Mouse (Mus musculus) heart, adult 2 months (tissue): Measurements from ENCODE around the gene Rgl1. TPM values are rescaled to one million over a fixed set of nuclear protein-coding genes. Genes with fewer than 3 reads are reported as not detected.

ENCODE experiments used
- DNase-seq, 2 experiments: peaks; one replicate each; pipeline ENCODE4 v3.0.0; 2021
- H3K27ac ChIP-seq: fragments of 200-600 bp; 2 replicates; pipeline ENCODE4 v1.8.1; 2022
- H3K27me3 ChIP-seq: fragments of 200-500 bp; 2 replicates; pipeline ENCODE4 v1.6.1; 2012; ENCODE audit warnings: mild to moderate bottlenecking, low read length, inconsistent platforms, mixed read lengths; ENCODE audit not compliant: control insufficient read depth, insufficient read depth
- H3K36me3 ChIP-seq: fragments of 200-500 bp; 2 replicates; pipeline ENCODE4 v1.6.1; 2012; ENCODE audit warnings: low read length, inconsistent platforms; ENCODE audit not compliant: control insufficient read depth, insufficient read depth
- H3K4me1 ChIP-seq: fragments of 200-500 bp; 2 replicates; pipeline ENCODE4 v1.6.1; 2011; ENCODE audit warnings: low read length; ENCODE audit not compliant: control insufficient read depth, insufficient read depth
- H3K4me3 ChIP-seq: fragments of 200-600 bp; 2 replicates; pipeline ENCODE4 v1.8.1; 2022
- H3K79me2 ChIP-seq: fragments of 200-500 bp; replicated peaks from 2 replicates; pipeline ENCODE4 v1.6.1; 2012; ENCODE audit warnings: mild to moderate bottlenecking, inconsistent platforms, low read length, moderate library complexity, mixed read lengths; ENCODE audit not compliant: control insufficient read depth, insufficient read depth
- H3K9ac ChIP-seq: fragments of 200-500 bp; 2 replicates; pipeline ENCODE4 v1.6.1; 2012; ENCODE audit warnings: low read depth, mild to moderate bottlenecking, control low read depth, inconsistent platforms, low read length, mixed read lengths
- CTCF ChIP-seq: fragments of 200-600 bp; IDR thresholded peaks from 2 replicates; pipeline ENCODE4 v1.8.1; 2022; ENCODE audit warnings: antibody characterized with exemption, mild to moderate bottlenecking, moderate library complexity
- EP300 ChIP-seq: fragments of 200-500 bp; IDR thresholded peaks from 2 replicates; pipeline ENCODE4 v1.6.1; 2011; ENCODE audit warnings: low read depth, low read length, control low read depth; ENCODE audit not compliant: insufficient read depth
- POLR2A ChIP-seq: fragments of 200-500 bp; IDR thresholded peaks from 2 replicates; pipeline ENCODE4 v1.6.1; 2011; ENCODE audit warnings: mild to moderate bottlenecking, low read depth, low read length, control low read depth; ENCODE audit not compliant: insufficient read depth
- WGBS: fragments of 180-500 bp; shearing (Covaris S2); methylation state at CpG from one replicate; pipeline ENCODE4 v1.1.7; 2018; 5-methylcytosine and 5-hydroxymethylcytosine counted together
- intact Hi-C: fragments of 180-260 bp; cut with DNase I; formaldehyde crosslinking; loops from one replicate; pipeline ENCODE4 v1.15.1; 2025
- polyA plus RNA-seq: library from polyadenylated mRNA; depleted of rRNA; stranded (reverse); fragments of >200 nt; gene quantifications from 2 replicates; pipeline ENCODE4 v1.2.3, GENCODE M21; 2012
- total RNA-seq, 2 experiments: library from RNA; stranded (reverse); gene quantifications; 2 replicates each; pipeline ENCODE4 v1.2.3; 2021

Rgl1 gene
- total and polyA plus RNA-seq, 3 experiments, result 14.9 to 33.2 (median 28.4) TPM

DNA sequence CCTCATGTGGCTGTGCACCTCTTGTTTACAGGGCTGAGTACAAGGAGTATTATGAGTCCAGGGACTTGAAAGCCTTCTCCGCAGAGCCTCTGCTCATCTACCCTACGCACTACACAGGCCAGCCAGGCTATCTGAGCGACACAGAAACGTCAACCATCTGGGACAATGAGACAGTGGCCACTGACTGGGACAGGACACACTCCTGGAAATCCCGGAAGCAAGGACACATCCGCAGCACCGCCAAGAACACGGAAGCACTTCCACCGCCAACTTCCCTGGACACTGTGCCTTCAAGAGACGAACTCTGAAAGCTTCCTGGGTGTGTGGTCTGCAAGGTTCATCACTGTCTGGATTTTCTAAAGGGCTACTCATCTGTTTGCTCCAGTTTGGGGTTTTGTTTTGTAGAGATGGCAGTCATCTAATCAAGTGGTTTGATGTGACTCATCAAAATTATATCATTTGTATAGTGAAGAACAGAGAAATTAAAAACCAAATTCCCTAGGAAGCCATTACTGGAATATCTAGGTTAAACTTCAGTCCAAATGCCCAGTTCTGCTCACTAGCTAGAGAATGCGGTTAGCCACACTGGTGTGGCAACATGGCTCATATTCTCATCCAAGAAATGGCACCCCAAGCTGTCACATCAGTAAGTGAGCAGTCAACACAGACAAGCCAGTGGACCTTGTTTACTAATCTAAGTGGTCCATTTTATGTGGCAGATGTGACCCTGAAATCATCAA is 257.5 kb downstream of the Rgl1 start:
- no peak overlapping the region for H3K4me3 ChIP-seq
- H3K27ac ChIP-seq, result no peak overlapping the region
- no peaks in the 10 kb centered on the region for H3K27me3 ChIP-seq
- H3K79me2 ChIP-seq, result no peaks in the 10 kb centered on the region
- TF ChIP-seq POLR2A, result no peak
- no peak for TF ChIP-seq CTCF
- TF ChIP-seq EP300, result no peak
- no peak overlapping the region for H3K9ac ChIP-seq
- intact Hi-C loops, result no loop called here
- 89% methylated on average over 11 of the region's 11 CpGs for WGBS
- H3K36me3 ChIP-seq, result no peaks in the 10 kb centered on the region
- DNase-seq, result no peak
- no peaks in the 10 kb centered on the region; the same call in 1 of the 2 replicates for H3K4me1 ChIP-seq

DNA sequence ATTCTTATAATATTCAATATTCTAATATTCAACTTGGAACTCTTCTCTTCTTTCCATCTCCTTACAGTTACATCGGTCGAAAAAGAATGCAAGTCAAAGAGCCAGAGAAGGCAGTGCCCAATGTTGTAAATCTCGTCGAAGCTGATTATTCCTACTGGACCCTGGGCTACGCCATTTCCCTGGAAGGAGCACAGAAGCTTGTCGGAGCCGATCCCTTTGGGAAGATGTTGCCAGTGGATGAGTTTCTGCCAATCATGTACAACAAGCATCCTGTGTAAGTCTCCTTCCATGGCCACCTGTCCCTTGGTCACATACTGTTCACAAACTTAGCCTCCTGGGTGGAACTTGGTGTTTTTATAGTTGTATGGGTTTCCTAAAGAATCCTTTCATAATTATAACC is 259.4 kb downstream of the Rgl1 start:
- intact Hi-C loops, result no loop called here
- no peak overlapping the region for H3K4me3 ChIP-seq
- no peak overlapping the region for H3K27ac ChIP-seq
- H3K79me2 ChIP-seq, result no peaks in the 10 kb centered on the region
- H3K27me3 ChIP-seq, result no peaks in the 10 kb centered on the region
- DNase-seq, result no peak
- no peaks in the 10 kb centered on the region for H3K36me3 ChIP-seq
- 90% methylated on average over 7 of the region's 7 CpGs for WGBS
- H3K4me1 ChIP-seq, result no peaks in the 10 kb centered on the region
- TF ChIP-seq CTCF, result no peak
- no peak for TF ChIP-seq POLR2A
- TF ChIP-seq EP300, result no peak
- H3K9ac ChIP-seq, result no peak overlapping the region

DNA sequence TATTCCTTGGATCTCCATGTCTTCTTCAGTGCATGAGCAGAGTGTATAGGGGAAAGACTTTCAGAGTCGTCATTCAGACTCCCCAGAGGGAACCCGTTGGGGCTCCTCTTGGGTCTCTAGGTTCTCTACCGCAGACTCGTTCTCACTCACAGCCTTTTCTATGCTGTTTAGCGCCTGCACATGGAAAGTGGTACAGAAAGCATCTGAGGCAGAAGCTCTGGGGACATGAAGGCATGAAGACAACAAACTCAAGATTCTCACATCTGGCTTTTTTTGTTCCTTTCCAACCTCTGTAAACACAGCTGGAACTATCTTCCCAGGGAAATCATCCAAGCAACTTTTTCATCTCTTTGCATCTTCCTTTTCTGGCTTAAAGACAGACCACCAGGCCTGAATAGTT is 260.0 kb downstream of the Rgl1 start:
- no peak overlapping the region for H3K27ac ChIP-seq
- H3K36me3 ChIP-seq, result no peaks in the 10 kb centered on the region
- H3K79me2 ChIP-seq, result no peaks in the 10 kb centered on the region
- intact Hi-C loops, result no loop called here
- DNase-seq, result no peak
- H3K9ac ChIP-seq, result no peak overlapping the region
- WGBS, result 84% methylated on average over 5 of the region's 5 CpGs
- H3K4me3 ChIP-seq, result no peak overlapping the region
- no peaks in the 10 kb centered on the region for H3K4me1 ChIP-seq
- no peak for TF ChIP-seq CTCF
- no peak for TF ChIP-seq POLR2A
- no peak for TF ChIP-seq EP300
- no peaks in the 10 kb centered on the region for H3K27me3 ChIP-seq

DNA sequence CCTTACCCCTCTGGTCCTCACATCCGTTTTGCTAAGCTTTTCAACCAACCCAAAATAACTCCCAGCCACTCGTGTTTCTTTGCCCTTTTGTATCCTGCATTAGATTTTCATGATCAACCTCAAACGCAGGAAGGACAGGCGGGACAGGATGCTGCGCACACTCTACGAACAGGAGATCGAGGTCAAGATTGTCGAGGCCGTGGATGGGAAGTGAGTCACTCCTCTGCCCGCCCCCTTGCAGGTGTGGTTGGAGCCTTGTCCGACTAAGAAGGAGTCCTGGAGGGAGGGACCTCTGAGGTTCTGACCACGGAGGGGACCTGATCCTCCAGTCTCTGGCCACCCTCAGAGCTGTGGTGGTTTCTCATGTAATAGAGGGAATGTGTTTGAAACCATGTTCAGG is 266.3 kb downstream of the Rgl1 start:
- Histone ChIP-seq H3K36me3 (peaks cover 9% of the 10 kb centered on the region), H3K9ac (no peak overlapping the region), H3K79me2 (no peaks in the 10 kb centered on the region), H3K4me1 (peaks cover 6% of the 10 kb centered on the region), H3K27me3 (no peaks in the 10 kb centered on the region), H3K27ac (peak overlapping the region; percentile 60), H3K4me3 (no peak overlapping the region)
- 41% methylated on average over 12 of the region's 12 CpGs for WGBS
- peak in 1 of 2 experiments; percentile 56 for DNase-seq
- no peak for TF ChIP-seq POLR2A
- TF ChIP-seq EP300, result 0 out of 2 replicates have a peak, but pooled peaks have one; percentile 52
- TF ChIP-seq CTCF, result no peak
- intact Hi-C loops, result loop anchor here (5.0 kb wide), 3 partner anchors 38 to 113 kb away; partner anchors contain the start of gene Tsen15

DNA sequence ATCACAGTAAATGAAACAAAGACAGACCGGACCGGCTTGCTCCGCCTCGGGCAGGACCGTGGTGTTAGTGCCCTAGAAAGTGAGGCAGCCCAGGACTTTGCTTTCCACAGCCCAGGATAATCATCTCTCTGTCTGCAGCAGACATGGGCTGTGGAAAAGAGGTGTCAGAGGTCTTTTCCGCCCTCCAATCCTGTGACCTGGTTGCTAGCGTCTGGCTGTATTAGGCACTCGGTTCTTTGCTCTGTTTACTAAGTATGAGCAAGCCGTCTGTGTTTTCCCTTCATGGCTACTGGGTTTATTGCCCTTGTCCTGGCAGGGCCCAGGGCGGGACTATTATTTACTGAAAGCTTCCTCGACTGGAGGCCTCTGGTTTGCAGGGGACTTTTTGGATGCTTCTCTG is 268.6 kb downstream of the Rgl1 start:
- intact Hi-C loops, result loop anchor here (2.0 to 5.0 kb wide), 4 partner anchors 27 to 110 kb away; partner anchors contain the start of gene Tsen15
- H3K36me3 ChIP-seq, result peaks cover 9% of the 10 kb centered on the region
- peak overlapping the region; percentile 91 for H3K27ac ChIP-seq
- H3K79me2 ChIP-seq, result no peaks in the 10 kb centered on the region
- peaks cover 6% of the 10 kb centered on the region for H3K4me1 ChIP-seq
- peak overlapping the region; percentile 39 for H3K9ac ChIP-seq
- WGBS, result 36% methylated on average over 11 of the region's 11 CpGs
- TF ChIP-seq POLR2A (no peak), EP300 (no peak), CTCF (no peak)
- H3K4me3 ChIP-seq, result peak overlapping the region; percentile 5
- peak; percentile 55 for DNase-seq
- H3K27me3 ChIP-seq, result no peaks in the 10 kb centered on the region

DNA sequence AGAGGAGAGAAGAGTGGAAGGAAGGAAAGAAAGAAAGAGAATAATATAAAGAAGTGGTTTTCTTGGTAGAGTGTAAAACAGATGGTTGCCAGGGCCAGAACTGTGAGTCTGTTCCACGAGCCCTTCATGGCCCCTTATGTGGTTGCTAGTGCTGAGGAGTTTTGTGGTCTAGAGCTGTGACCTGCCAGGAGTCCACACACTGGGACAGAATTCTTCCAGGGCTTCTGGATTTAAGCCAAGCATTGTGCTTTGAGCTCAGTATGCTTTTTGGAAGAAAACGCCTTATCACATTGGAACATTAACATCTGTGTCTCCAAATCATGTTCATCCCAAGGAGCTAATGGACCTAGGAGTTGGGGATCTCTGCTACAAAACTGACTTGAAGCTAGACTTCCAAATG is 269.3 kb downstream of the Rgl1 start:
- H3K27me3 ChIP-seq, result no peaks in the 10 kb centered on the region
- 35% methylated on average over 2 of the region's 2 CpGs for WGBS
- no peaks in the 10 kb centered on the region for H3K79me2 ChIP-seq
- H3K4me3 ChIP-seq, result peak overlapping the region; percentile 5; the same call in 1 of the 2 replicates
- TF ChIP-seq CTCF, result no peak
- no peak for TF ChIP-seq POLR2A
- no peak for TF ChIP-seq EP300
- peaks cover 11% of the 10 kb centered on the region for H3K36me3 ChIP-seq
- H3K27ac ChIP-seq, result peak overlapping the region; percentile 91
- peaks cover 6% of the 10 kb centered on the region for H3K4me1 ChIP-seq
- no peak overlapping the region for H3K9ac ChIP-seq
- intact Hi-C loops, result loop anchor here (2.0 to 5.0 kb wide), 4 partner anchors 26 to 110 kb away; partner anchors contain the start of gene Tsen15
- DNase-seq, result no peak
